Mouse (Mus musculus): ENCODE measurements at regions not wholly inside any gene's neighbourhood (a gene's known extent, or its start where the extent isn't known, plus 50 kb on each side); places are given as distances from the start of the nearest gene placed in this dataset.

DNA sequence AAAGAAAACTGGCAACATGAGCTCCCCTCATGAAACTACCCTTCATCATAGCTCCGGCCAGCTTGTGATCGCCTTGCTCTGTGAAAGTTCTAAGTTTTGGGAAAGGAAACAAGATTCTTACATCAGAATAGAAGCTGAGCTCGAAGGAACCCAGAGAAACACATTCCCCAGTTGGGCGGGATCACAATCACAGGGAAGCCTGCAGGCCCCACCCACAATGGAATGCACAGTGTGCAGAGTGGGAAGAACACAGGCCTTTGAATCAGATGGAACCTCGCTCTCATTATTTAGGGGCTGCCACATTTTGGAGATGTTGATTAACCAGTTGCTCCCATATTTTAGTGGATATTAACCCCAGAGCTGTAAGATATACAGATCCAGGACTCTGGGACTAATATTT lies 234.9 kb downstream of the Sox2 start:
- Histone ChIP-seq H3K9me3 (replicated peaks; ENCODE audit: control insufficient read depth, low read length, poor library complexity, severe bottlenecking) (no peaks in the 10 kb centered on the region), H3K27ac (ENCODE audit: low read length) (no peak overlapping the region), H3K4me1 (ENCODE audit: control insufficient read depth, insufficient read depth, low read length) (no peaks in the 10 kb centered on the region), H3K4me3 (ENCODE audit: low read depth, low read length) (no peak overlapping the region), H3K36me3 (ENCODE audit: control insufficient read depth, insufficient read depth, low read length) (no peaks in the 10 kb centered on the region), H3K9ac (ENCODE audit: low read depth, low read length) (no peak overlapping the region), H3K4me2 (ENCODE audit: low read length) (no peak overlapping the region), H3K27me3 (ENCODE audit: control insufficient read depth, insufficient read depth, low read depth, low read length) (no peaks in the 10 kb centered on the region)
- WGBS = 92% methylated on average over 5 of the region's 5 CpGs
- ATAC-seq = no peak

DNA sequence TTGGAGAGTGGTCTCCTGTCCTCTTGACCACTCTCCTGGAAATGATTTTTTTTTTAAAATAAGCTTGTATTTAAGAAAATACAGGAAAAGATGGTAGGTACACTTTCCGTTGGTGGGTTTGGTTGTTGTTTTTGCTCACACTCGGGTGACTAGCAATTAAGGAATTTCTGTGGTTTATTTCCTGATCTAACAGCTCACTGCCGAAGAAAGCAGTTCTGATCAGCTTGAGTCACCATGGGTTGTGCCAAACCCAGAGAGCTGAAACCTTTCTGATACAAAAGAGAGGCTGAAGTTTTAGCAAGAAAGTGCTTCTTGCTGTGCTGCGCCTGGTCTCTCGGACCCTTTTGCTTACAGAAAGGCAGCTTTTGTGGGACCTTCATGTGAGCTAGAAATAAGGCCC lies 243.2 kb downstream of the Sox2 start:
- Histone ChIP-seq H3K9me3 (replicated peaks; ENCODE audit: control insufficient read depth, low read length, poor library complexity, severe bottlenecking) (peaks cover 6% of the 10 kb centered on the region; the same call in 1 of the 2 replicates), H3K4me2 (ENCODE audit: low read length) (no peak overlapping the region), H3K4me1 (ENCODE audit: control insufficient read depth, insufficient read depth, low read length) (no peaks in the 10 kb centered on the region), H3K4me3 (ENCODE audit: low read depth, low read length) (no peak overlapping the region), H3K27ac (ENCODE audit: low read length) (no peak overlapping the region), H3K27me3 (ENCODE audit: control insufficient read depth, insufficient read depth, low read depth, low read length) (no peaks in the 10 kb centered on the region), H3K9ac (ENCODE audit: low read depth, low read length) (no peak overlapping the region), H3K36me3 (ENCODE audit: control insufficient read depth, insufficient read depth, low read length) (no peaks in the 10 kb centered on the region)
- no peak for ATAC-seq
- 90% methylated on average over 5 of the region's 5 CpGs for WGBS

DNA sequence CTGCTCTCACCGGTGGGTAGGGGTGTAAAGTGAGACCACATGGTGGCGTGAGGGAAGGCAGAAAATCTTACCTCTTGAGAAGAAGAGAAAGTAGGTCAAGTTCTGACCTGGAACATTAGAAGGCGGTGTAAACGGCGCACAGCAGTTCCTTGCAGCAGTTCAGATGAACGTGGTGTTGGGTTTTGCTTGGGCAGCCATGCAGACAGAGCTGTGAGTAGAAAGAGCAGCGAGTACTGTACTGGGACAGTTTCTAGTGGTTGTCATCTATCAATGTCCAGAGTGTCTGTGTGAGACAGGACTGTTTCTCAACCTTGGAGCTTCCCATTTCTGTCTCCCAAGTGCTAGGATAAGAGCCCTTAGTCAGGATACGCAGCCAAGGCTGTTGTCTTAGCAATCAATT lies 252.9 kb downstream of the Sox2 start:
- ATAC-seq = no peak
- WGBS = 87% methylated on average over 8 of the region's 8 CpGs

DNA sequence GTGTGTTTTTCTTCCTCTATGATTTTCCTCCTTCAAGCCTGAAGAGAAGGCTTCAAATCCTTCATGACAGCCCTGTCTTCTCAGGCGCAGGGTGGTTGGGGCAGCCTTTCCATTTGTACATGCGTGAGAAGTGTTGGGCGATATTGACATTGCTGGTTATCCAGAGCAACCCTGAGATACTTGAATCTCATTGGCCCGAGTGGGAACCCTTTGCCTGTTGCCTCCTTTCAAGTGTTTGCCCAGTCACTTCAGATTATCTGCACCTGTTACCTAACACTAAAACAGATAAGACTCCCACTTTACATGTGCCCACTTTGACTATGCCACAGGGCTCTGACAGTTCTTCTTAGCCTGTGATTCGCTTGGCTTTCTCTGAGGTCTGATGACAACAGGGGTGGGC lies 258.3 kb downstream of the Sox2 start:
- Histone ChIP-seq H3K4me3 (ENCODE audit: low read depth, low read length) (no peak overlapping the region), H3K36me3 (ENCODE audit: control insufficient read depth, insufficient read depth, low read length) (no peaks in the 10 kb centered on the region), H3K27ac (ENCODE audit: low read length) (no peak overlapping the region), H3K9ac (ENCODE audit: low read depth, low read length) (no peak overlapping the region), H3K4me2 (ENCODE audit: low read length) (no peak overlapping the region), H3K27me3 (ENCODE audit: control insufficient read depth, insufficient read depth, low read depth, low read length) (no peaks in the 10 kb centered on the region), H3K9me3 (replicated peaks; ENCODE audit: control insufficient read depth, low read length, poor library complexity, severe bottlenecking) (no peaks in the 10 kb centered on the region), H3K4me1 (ENCODE audit: control insufficient read depth, insufficient read depth, low read length) (no peaks in the 10 kb centered on the region)
- 88% methylated on average over 5 of the region's 5 CpGs for WGBS
- ATAC-seq = no peak

More for the DNA sequence above, 252.9 kb downstream of the Sox2 start:
- Histone ChIP-seq H3K9me3 (replicated peaks; ENCODE audit: control insufficient read depth, low read length, poor library complexity, severe bottlenecking) (no peaks in the 10 kb centered on the region), H3K9ac (ENCODE audit: low read depth, low read length) (no peak overlapping the region), H3K36me3 (ENCODE audit: control insufficient read depth, insufficient read depth, low read length) (no peaks in the 10 kb centered on the region), H3K27ac (ENCODE audit: low read length) (no peak overlapping the region), H3K4me2 (ENCODE audit: low read length) (no peak overlapping the region), H3K27me3 (ENCODE audit: control insufficient read depth, insufficient read depth, low read depth, low read length) (no peaks in the 10 kb centered on the region), H3K4me3 (ENCODE audit: low read depth, low read length) (no peak overlapping the region), H3K4me1 (ENCODE audit: control insufficient read depth, insufficient read depth, low read length) (no peaks in the 10 kb centered on the region)

DNA sequence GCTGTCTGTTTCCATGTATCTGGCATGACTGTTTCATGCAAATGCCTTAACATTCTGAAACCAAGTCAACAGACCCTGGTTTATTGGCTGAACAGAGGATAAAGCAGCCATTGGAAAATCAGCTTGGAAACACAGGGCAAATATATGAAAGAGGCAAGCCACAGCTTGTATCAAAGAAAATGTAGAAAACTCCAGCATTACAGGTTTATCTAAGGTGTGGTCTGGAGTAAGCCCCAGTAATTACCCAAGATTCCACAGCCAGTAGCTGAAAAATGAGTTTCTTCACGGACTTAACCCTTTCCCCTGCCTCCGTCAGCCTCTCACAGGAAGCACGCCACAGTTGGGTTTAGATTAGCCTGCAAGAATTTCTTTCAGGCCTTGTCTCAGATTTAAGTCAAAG lies 259.1 kb downstream of the Sox2 start:
- no peak overlapping the region for H3K4me2 ChIP-seq (ENCODE audit: low read length)
- ATAC-seq = no peak
- H3K9me3 ChIP-seq (replicated peaks; ENCODE audit: control insufficient read depth, low read length, poor library complexity, severe bottlenecking) = no peaks in the 10 kb centered on the region
- no peaks in the 10 kb centered on the region for H3K4me1 ChIP-seq (ENCODE audit: control insufficient read depth, insufficient read depth, low read length)
- H3K9ac ChIP-seq (ENCODE audit: low read depth, low read length) = no peak overlapping the region
- 90% methylated on average over 3 of the region's 3 CpGs for WGBS
- H3K27me3 ChIP-seq (ENCODE audit: control insufficient read depth, insufficient read depth, low read depth, low read length) = no peaks in the 10 kb centered on the region
- H3K27ac ChIP-seq (ENCODE audit: low read length) = no peak overlapping the region
- no peaks in the 10 kb centered on the region for H3K36me3 ChIP-seq (ENCODE audit: control insufficient read depth, insufficient read depth, low read length)
- H3K4me3 ChIP-seq (ENCODE audit: low read depth, low read length) = no peak overlapping the region

DNA sequence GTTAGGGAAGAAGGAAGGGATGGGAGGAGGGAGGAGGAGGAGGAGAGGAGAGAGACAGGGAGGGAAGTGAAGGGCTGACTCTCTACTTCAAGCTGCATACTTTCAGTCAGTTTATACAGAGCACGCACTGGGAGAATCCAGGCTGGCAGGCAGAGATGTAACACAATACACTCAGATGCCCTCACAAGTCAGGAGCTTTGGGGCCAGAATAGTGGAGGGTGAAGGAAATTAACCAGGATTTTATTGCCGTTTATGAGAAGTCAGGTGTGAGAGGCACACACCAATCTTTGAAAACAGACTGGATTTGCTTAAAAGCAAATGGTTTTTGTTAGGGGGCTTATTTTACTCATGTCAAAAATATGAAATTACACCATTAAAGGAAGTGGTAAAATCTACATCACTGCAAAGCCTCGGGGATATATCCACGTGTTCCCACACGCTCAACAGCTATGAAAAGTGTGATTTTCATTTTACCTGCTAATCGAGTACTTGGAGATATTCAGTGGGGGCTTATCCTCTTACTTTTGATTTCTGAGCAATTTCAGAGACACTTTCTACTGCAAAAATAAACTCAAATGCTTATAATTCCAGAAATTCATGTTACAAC lies 268.2 kb downstream of the Sox2 start:
- no peak overlapping the region for H3K27ac ChIP-seq (ENCODE audit: low read length)
- H3K9ac ChIP-seq (ENCODE audit: low read depth, low read length) = no peak overlapping the region
- H3K27me3 ChIP-seq (ENCODE audit: control insufficient read depth, insufficient read depth, low read depth, low read length) = no peaks in the 10 kb centered on the region
- no peak overlapping the region for H3K4me3 ChIP-seq (ENCODE audit: low read depth, low read length)
- no peak overlapping the region for H3K4me2 ChIP-seq (ENCODE audit: low read length)
- no peak for ATAC-seq
- 55% methylated on average over 6 of the region's 6 CpGs for WGBS
- H3K9me3 ChIP-seq (replicated peaks; ENCODE audit: control insufficient read depth, low read length, poor library complexity, severe bottlenecking) = no peaks in the 10 kb centered on the region
- H3K36me3 ChIP-seq (ENCODE audit: control insufficient read depth, insufficient read depth, low read length) = no peaks in the 10 kb centered on the region
- no peaks in the 10 kb centered on the region for H3K4me1 ChIP-seq (ENCODE audit: control insufficient read depth, insufficient read depth, low read length)

DNA sequence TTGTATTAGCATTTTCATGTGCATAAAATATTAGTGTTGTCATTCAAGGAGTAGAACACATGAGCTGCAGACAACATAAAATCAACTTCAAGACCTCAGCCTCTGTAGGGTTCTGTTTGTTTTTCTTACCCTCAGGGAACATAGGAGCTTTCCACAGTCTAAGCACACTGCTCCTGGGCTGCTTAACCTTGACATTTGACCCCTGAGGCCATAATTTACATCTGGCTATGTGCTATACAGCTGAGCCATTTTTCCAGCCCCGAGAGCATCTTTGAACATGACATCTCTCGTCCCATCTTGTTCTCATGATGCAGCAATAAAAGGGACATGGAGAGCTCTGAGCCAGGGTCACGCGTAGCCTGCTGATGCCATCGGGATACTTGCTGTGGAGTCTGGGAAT lies 270.3 kb downstream of the Sox2 start:
- H3K9me3 ChIP-seq (replicated peaks; ENCODE audit: control insufficient read depth, low read length, poor library complexity, severe bottlenecking) = no peaks in the 10 kb centered on the region
- no peaks in the 10 kb centered on the region for H3K36me3 ChIP-seq (ENCODE audit: control insufficient read depth, insufficient read depth, low read length)
- no peaks in the 10 kb centered on the region for H3K27me3 ChIP-seq (ENCODE audit: control insufficient read depth, insufficient read depth, low read depth, low read length)
- H3K4me2 ChIP-seq (ENCODE audit: low read length) = no peak overlapping the region
- WGBS = 78% methylated on average over 5 of the region's 5 CpGs
- H3K4me3 ChIP-seq (ENCODE audit: low read depth, low read length) = no peak overlapping the region
- no peak for ATAC-seq
- no peak overlapping the region for H3K9ac ChIP-seq (ENCODE audit: low read depth, low read length)
- no peak overlapping the region for H3K27ac ChIP-seq (ENCODE audit: low read length)
- H3K4me1 ChIP-seq (ENCODE audit: control insufficient read depth, insufficient read depth, low read length) = no peaks in the 10 kb centered on the region

DNA sequence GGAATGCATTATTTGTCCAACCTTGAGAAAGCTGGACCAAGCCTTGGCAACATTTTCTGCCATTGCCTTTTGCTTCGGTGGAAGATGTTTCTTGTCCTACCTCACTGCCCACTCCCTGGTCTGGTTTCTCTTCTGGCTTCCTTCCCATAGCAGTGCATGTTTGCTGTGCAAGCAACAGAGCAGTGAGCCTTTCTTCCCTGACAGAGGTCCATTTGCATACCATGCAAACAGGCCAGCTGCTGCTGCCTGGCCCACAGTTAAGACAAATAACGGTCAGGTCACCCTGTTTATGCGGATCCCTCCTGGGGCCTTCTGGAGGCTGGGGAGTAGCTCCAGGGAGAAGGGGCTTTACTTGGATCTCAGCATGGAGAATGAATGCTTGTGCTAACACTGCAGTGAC lies 299.7 kb downstream of the Sox2 start:
- Histone ChIP-seq H3K36me3 (ENCODE audit: control insufficient read depth, insufficient read depth, low read length) (no peaks in the 10 kb centered on the region), H3K4me1 (ENCODE audit: control insufficient read depth, insufficient read depth, low read length) (no peaks in the 10 kb centered on the region), H3K9ac (ENCODE audit: low read depth, low read length) (no peak overlapping the region), H3K27me3 (ENCODE audit: control insufficient read depth, insufficient read depth, low read depth, low read length) (no peaks in the 10 kb centered on the region), H3K4me2 (ENCODE audit: low read length) (no peak overlapping the region), H3K4me3 (ENCODE audit: low read depth, low read length) (no peak overlapping the region), H3K27ac (ENCODE audit: low read length) (no peak overlapping the region), H3K9me3 (replicated peaks; ENCODE audit: control insufficient read depth, low read length, poor library complexity, severe bottlenecking) (no peaks in the 10 kb centered on the region)
- WGBS = 30% methylated on average over 3 of the region's 3 CpGs
- no peak for ATAC-seq

DNA sequence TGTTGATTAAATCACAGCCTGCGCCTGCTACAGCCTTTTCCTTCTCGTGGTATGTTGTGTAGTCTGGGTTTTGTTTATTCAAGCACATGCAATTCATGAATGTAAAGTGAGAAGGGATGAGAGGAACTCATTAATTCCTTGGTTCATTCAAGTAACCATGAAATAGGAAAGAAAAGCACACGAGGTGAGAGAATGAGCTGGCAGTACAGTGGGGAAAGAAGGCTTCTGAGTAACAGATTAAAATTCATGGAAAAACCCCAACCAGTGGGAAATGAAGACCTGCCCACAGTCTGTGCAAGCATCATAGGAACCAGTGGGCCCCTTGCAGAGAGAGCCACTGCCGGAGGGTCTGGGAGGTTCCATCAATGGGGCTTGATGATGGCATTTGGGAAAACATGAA lies 306.0 kb downstream of the Sox2 start:
- H3K27me3 ChIP-seq (ENCODE audit: control insufficient read depth, insufficient read depth, low read depth, low read length) = no peaks in the 10 kb centered on the region
- H3K27ac ChIP-seq (ENCODE audit: low read length) = no peak overlapping the region
- WGBS = 33% methylated on average over 4 of the region's 4 CpGs
- ATAC-seq = no peak
- no peak overlapping the region for H3K4me2 ChIP-seq (ENCODE audit: low read length)
- H3K36me3 ChIP-seq (ENCODE audit: control insufficient read depth, insufficient read depth, low read length) = no peaks in the 10 kb centered on the region
- H3K9me3 ChIP-seq (replicated peaks; ENCODE audit: control insufficient read depth, low read length, poor library complexity, severe bottlenecking) = no peaks in the 10 kb centered on the region
- no peak overlapping the region for H3K9ac ChIP-seq (ENCODE audit: low read depth, low read length)
- H3K4me3 ChIP-seq (ENCODE audit: low read depth, low read length) = no peak overlapping the region
- no peaks in the 10 kb centered on the region; the same call in 1 of the 2 replicates for H3K4me1 ChIP-seq (ENCODE audit: control insufficient read depth, insufficient read depth, low read length)

Measured in midbrain, embryonic 16.5 days (tissue).